Mouse (Mus musculus): Measurements from ENCODE around the gene Rpl13a.

GRCm38 (mm10) chr7:45141914-45142313, 13.4 kb upstream of the Rpl13a start:
- TF ChIP-seq CTCF (IDR thresholded peaks at IDR 0.05; ENCODE audit: low read depth) (no peak), EP300 (optimal IDR thresholded peaks at IDR 0.05) (no peak)
